Mouse (Mus musculus) ES-CJ7 (cell line): ENCODE measurements at regions not wholly inside any gene's neighbourhood (a gene's known extent, or its start where the extent isn't known, plus 50 kb on each side); places are given as distances from the start of the nearest gene placed in this dataset.

Source experiments
- DNase-seq: peaks from one replicate; pipeline ENCODE4 v3.0.0; 2011; ENCODE audit warnings: low read depth, low spot score

GRCm38 (mm10) chr11:114270358-114271072 is 203.7 kb upstream of the Sdk2 start:
- no peak for DNase-seq

GRCm38 (mm10) chr11:114261959-114262358 is 195.1 kb upstream of the Sdk2 start:
- peak; percentile 28 for DNase-seq

- no peak for DNase-seq
Measured at GRCm38 (mm10) chr11:114258218-114258617, 191.4 kb upstream of the Sdk2 start.

GRCm38 (mm10) chr11:114257756-114258155 is 190.9 kb upstream of the Sdk2 start:
- DNase-seq = no peak

- no peak for DNase-seq
Measured at GRCm38 (mm10) chr11:114257061-114257460, 190.2 kb upstream of the Sdk2 start.

GRCm38 (mm10) chr11:114254344-114254743 is 187.5 kb upstream of the Sdk2 start:
- DNase-seq = no peak

GRCm38 (mm10) chr11:114251614-114252013 is 184.8 kb upstream of the Sdk2 start:
- peak; percentile 80 for DNase-seq

- no peak for DNase-seq
Measured at GRCm38 (mm10) chr11:114249215-114249614, 182.4 kb upstream of the Sdk2 start.

GRCm38 (mm10) chr11:114248261-114248898 is 181.5 kb upstream of the Sdk2 start:
- no peak for DNase-seq

- DNase-seq = no peak
Measured at GRCm38 (mm10) chr11:114239311-114239803, 172.5 kb upstream of the Sdk2 start.

GRCm38 (mm10) chr11:114238801-114239200 is 172.0 kb upstream of the Sdk2 start:
- no peak for DNase-seq

GRCm38 (mm10) chr11:114238316-114238715 is 171.5 kb upstream of the Sdk2 start:
- DNase-seq = no peak

- no peak for DNase-seq
Measured at GRCm38 (mm10) chr11:114234542-114234910, 167.7 kb upstream of the Sdk2 start.

- DNase-seq = no peak
Measured at GRCm38 (mm10) chr11:114233636-114234541, 167.0 kb upstream of the Sdk2 start.

- DNase-seq = no peak
Measured at GRCm38 (mm10) chr11:114231841-114232240, 165.0 kb upstream of the Sdk2 start.

- no peak for DNase-seq
Measured at GRCm38 (mm10) chr11:114229763-114230162, 162.9 kb upstream of the Sdk2 start.

GRCm38 (mm10) chr11:114229196-114229595 is 162.3 kb upstream of the Sdk2 start:
- peak; percentile 42 for DNase-seq

- DNase-seq = no peak
Measured at GRCm38 (mm10) chr11:114226553-114226952, 159.7 kb upstream of the Sdk2 start.

- no peak for DNase-seq
Measured at GRCm38 (mm10) chr11:114224706-114225105, 157.9 kb upstream of the Sdk2 start.

GRCm38 (mm10) chr11:114223061-114223460 is 156.2 kb upstream of the Sdk2 start:
- DNase-seq = peak; percentile 18

GRCm38 (mm10) chr11:114220466-114220865 is 153.6 kb upstream of the Sdk2 start:
- DNase-seq = no peak
